In genomic region chr8:9975276-9975675, GRCm38 (mm10) we compare ENCODE assay signal across 8 mouse cellular contexts. TPM values are rescaled to one million over a fixed set of nuclear protein-coding genes. Genes with fewer than 3 reads are reported as not detected.
A peak's percentile ranks its signal among the peaks of the same experiment; 100 is the strongest.
DNase-seq lines count a peak whose midpoint lies in the region; ATAC-seq and TF ChIP-seq lines count a peak whose summit lies in the region.

No protein-coding gene starts in this region.

- WGBS in lung, postnatal 0 days = 25% methylated on average over 5 of the region's 5 CpGs
- WGBS in forebrain, embryonic 14.5 days = 50% methylated on average over 5 of the region's 5 CpGs
- 28% methylated on average over 5 of the region's 5 CpGs for WGBS in liver, embryonic 15.5 days (ENCODE audit: insufficient replicate concordance)

- no peaks in the 10 kb centered on the region for H3K9me3 ChIP-seq in lung, postnatal 0 days (ENCODE audit: low read length)
- no peaks in the 10 kb centered on the region for H3K9me3 ChIP-seq in forebrain, embryonic 14.5 days (replicated peaks; ENCODE audit: control insufficient read depth, low read length)
- no peaks in the 10 kb centered on the region for H3K9me3 ChIP-seq in liver, embryonic 15.5 days (replicated peaks)

- H3K27me3 ChIP-seq in lung, postnatal 0 days (replicated peaks; ENCODE audit: insufficient read depth, low read length) = no peaks in the 10 kb centered on the region
- H3K27me3 ChIP-seq in forebrain, embryonic 14.5 days (replicated peaks; ENCODE audit: control insufficient read depth, insufficient read depth, low read length) = no peaks in the 10 kb centered on the region
- H3K27me3 ChIP-seq in liver, embryonic 15.5 days = no peaks in the 10 kb centered on the region

- H3K36me3 ChIP-seq in lung, postnatal 0 days (ENCODE audit: insufficient read depth, low read length) = 0 out of 2 replicates have a peak, but pooled peaks cover 18% of the 10 kb centered on the region
- H3K36me3 ChIP-seq in forebrain, embryonic 14.5 days (ENCODE audit: control insufficient read depth, insufficient read depth, low read length) = peaks cover 25% of the 10 kb centered on the region
- H3K36me3 ChIP-seq in liver, embryonic 15.5 days (replicated peaks) = peaks cover 8% of the 10 kb centered on the region

- peak; percentile 12 for DNase-seq in lung, postnatal 0 days (ENCODE audit: low spot score)
- no peak for DNase-seq in lung, adult 18-20 months
- DNase-seq in forebrain, embryonic 14.5 days (ENCODE audit: low spot score) = no peak
- DNase-seq in thymus, postnatal 14 days = peak; percentile 61
- no peak for DNase-seq in layer of hippocampus, adult 9-11 months
- DNase-seq in ovary, postnatal 36 days (ENCODE audit: low spot score) = no peak
- DNase-seq in adrenal gland, postnatal 36 days = no peak

- no peak for ATAC-seq in lung, postnatal 0 days
- ATAC-seq in forebrain, embryonic 14.5 days = no peak
- ATAC-seq in liver, embryonic 15.5 days (ENCODE audit: insufficient read depth) = no peak

- peak overlapping the region; percentile 55 for H3K4me3 ChIP-seq in lung, postnatal 0 days (ENCODE audit: low read depth, low read length)
- H3K4me3 ChIP-seq in forebrain, embryonic 14.5 days (ENCODE audit: low read depth, low read length) = peak overlapping the region; percentile 66
- peak overlapping the region; percentile 88 for H3K4me3 ChIP-seq in liver, embryonic 15.5 days (replicated peaks)

- H3K4me2 ChIP-seq in lung, postnatal 0 days (replicated peaks; ENCODE audit: low read depth, low read length) = peak overlapping the region; percentile 76
- peak overlapping the region; percentile 76 for H3K4me2 ChIP-seq in forebrain, embryonic 14.5 days (ENCODE audit: low read length)
- H3K4me2 ChIP-seq in liver, embryonic 15.5 days = peak overlapping the region; percentile 81

- peaks cover 10% of the 10 kb centered on the region; the same call in 1 of the 2 replicates for H3K4me1 ChIP-seq in lung, postnatal 0 days (ENCODE audit: insufficient read depth, low read depth, low read length)
- H3K4me1 ChIP-seq in forebrain, embryonic 14.5 days (ENCODE audit: control insufficient read depth, insufficient read depth, low read length) = peaks cover 27% of the 10 kb centered on the region
- peaks cover 41% of the 10 kb centered on the region for H3K4me1 ChIP-seq in liver, embryonic 15.5 days (replicated peaks)

- TF ChIP-seq CTCF in lung, postnatal 0 days (IDR thresholded peaks at IDR 0.05) = no peak

- no peak for TF ChIP-seq EP300 in lung, postnatal 0 days (IDR thresholded peaks at IDR 0.05)

- peak overlapping the region; percentile 43; the same call in 1 of the 2 replicates for H3K9ac ChIP-seq in lung, postnatal 0 days (replicated peaks; ENCODE audit: low read depth)
- peak overlapping the region; percentile 75; the same call in 1 of the 2 replicates for H3K9ac ChIP-seq in forebrain, embryonic 14.5 days (ENCODE audit: low read length)
- no peak overlapping the region for H3K9ac ChIP-seq in liver, embryonic 15.5 days

- H3K27ac ChIP-seq in lung, postnatal 0 days (ENCODE audit: low read length) = no peak overlapping the region
- no peak overlapping the region for H3K27ac ChIP-seq in forebrain, embryonic 14.5 days (ENCODE audit: low read depth, low read length)
- H3K27ac ChIP-seq in liver, embryonic 15.5 days (replicated peaks) = no peak overlapping the region

RNA-seq across cellular contexts. Expression of gene Lig4, which starts 2.2 kb away (rescaled TPM):
- 3.4 and 3.5 TPM in 2 replicates for polyA plus RNA-seq in lung, postnatal 0 days (2015; fragmentation: Nextera tagmentation; extraction: Ambion mirVana)
- polyA plus RNA-seq in forebrain, embryonic 14.5 days (2014; fragmentation: Nextera tagmentation; extraction: Ambion mirVana) = 10.7 and 12.7 TPM in 2 replicates
- polyA plus RNA-seq in liver, embryonic 15.5 days (2015; fragmentation: Nextera tagmentation; extraction: Ambion mirVana) = 0.66 and 0.70 TPM in 2 replicates
- 1 to 10 TPM; 8.3 to 9.7 TPM for total RNA-seq in adrenal gland, postnatal 36 days (2021)

RNA-seq across cellular contexts. Expression of gene Abhd13, which starts 2.2 kb away (rescaled TPM):
- 12.0 and 12.9 TPM in 2 replicates for polyA plus RNA-seq in lung, postnatal 0 days (2015; fragmentation: Nextera tagmentation; extraction: Ambion mirVana)
- 18.9 and 19.2 TPM in 2 replicates for polyA plus RNA-seq in forebrain, embryonic 14.5 days (2014; fragmentation: Nextera tagmentation; extraction: Ambion mirVana)
- polyA plus RNA-seq in liver, embryonic 15.5 days (2015; fragmentation: Nextera tagmentation; extraction: Ambion mirVana) = 4.6 TPM in 2 replicates
- 10 to 100 TPM; 22.8 to 25.1 TPM for total RNA-seq in adrenal gland, postnatal 36 days (2021)

RNA-seq across cellular contexts. Expression of gene Tnfsf13b, which starts 31.0 kb away (rescaled TPM):
- polyA plus RNA-seq in lung, postnatal 0 days (2015; fragmentation: Nextera tagmentation; extraction: Ambion mirVana) = 1.3 TPM in 2 replicates
- 0.09 and 0.22 TPM in 2 replicates for polyA plus RNA-seq in forebrain, embryonic 14.5 days (2014; fragmentation: Nextera tagmentation; extraction: Ambion mirVana)
- polyA plus RNA-seq in liver, embryonic 15.5 days (2015; fragmentation: Nextera tagmentation; extraction: Ambion mirVana) = 0.41 and 0.51 TPM in 2 replicates
- 1 to 10 TPM; 3.4 to 6.0 TPM for total RNA-seq in adrenal gland, postnatal 36 days (2021)

Comparison
In these comparisons a context has a peak if more than half of its experiments do, and no peak if none do; other contexts are left out.
1. DNase-seq: peak in lung, postnatal 0 days (single experiment) and thymus, postnatal 14 days (single experiment); none in lung, adult 18-20 months (0 of 2), forebrain, embryonic 14.5 days (single experiment), layer of hippocampus, adult 9-11 months (single experiment), ovary, postnatal 36 days (single experiment) and adrenal gland, postnatal 36 days (0 of 2).
2. Peak in every context shown above with its lines, with median percentiles within 50 percentile points of each other: H3K4me2 ChIP-seq and H3K4me3 ChIP-seq.